Mouse (Mus musculus) liver, postnatal 0 days (tissue): Measurements from ENCODE around the gene Nedd9.

Experiments
- CTCF ChIP-seq: sonication (generic); IDR thresholded peaks from 2 replicates; pipeline ENCODE4 v1.5.1; 2016; ENCODE audit warnings: antibody characterized with exemption, low read depth
- EP300 ChIP-seq: IDR thresholded peaks from 2 replicates; pipeline ENCODE4 v1.6.1; 2016; ENCODE audit warnings: antibody characterized with exemption, low read depth, mild to moderate bottlenecking

DNA sequence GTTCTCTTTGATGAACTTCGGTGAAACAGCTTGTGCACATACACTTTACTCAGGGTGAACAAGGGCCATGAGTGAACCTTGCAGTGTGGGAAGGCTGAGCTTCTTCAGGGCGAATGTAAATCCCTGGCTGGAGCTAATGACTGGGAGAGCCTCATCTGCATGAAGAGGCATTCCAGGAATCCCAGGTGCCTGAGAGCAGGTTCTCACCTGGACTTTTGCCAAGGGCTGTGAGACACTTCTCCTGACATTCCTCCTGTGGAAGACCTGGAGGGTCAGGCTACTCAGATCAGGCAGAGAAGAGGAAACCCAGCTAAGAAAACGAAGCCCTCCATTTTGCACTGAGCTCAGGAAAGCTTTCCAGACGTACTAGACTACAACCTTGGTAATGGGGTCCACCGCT is 206.5 kb downstream of the Nedd9 start:
- TF ChIP-seq CTCF (no peak), EP300 (no peak)
